Mouse (Mus musculus): ENCODE measurements around the gene Unc5cl. TPM values are rescaled to one million over a fixed set of nuclear protein-coding genes. Genes with fewer than 3 reads are reported as not detected.

The Unc5cl gene
- polyA plus RNA-seq, 1 experiment from 2014 or later, result 0.51 TPM

DNA sequence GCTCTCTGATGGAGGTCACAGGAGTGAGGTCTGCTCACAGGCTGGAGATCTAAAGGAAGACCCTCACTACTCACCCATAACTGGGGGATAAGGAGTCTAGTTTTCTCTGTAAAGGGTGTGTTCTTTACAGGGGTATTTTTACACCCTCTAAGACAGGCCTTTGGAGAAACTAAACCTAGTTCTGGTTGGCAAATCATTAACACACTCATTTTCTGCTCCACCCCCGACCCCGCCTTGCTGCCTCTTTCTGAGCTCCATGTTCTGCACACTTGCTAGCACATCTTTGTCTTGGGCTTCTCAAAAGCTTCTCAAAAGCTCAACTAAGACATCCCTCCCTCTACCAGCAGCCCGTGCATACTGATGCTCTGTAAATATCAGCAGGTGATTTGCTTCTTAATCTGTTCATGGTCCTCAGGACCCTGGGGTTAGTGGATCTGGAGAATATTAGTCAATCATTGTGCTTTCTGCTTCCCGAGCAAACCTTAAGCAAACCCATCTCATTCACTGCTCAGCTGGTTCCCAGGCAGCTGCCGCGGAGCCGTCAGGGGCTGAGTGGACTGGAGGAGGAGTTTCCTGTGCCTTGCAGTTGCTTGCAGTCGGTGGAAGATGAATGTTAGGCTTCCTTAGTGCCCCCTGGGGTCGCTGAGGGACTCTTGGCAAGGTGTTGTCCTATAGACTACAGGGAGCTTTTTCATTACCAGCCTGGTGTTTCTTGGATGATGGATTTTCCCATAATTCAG lies 101.7 kb downstream of the Unc5cl start:
- WGBS, result 45% methylated on average over 9 of the region's 9 CpGs

DNA sequence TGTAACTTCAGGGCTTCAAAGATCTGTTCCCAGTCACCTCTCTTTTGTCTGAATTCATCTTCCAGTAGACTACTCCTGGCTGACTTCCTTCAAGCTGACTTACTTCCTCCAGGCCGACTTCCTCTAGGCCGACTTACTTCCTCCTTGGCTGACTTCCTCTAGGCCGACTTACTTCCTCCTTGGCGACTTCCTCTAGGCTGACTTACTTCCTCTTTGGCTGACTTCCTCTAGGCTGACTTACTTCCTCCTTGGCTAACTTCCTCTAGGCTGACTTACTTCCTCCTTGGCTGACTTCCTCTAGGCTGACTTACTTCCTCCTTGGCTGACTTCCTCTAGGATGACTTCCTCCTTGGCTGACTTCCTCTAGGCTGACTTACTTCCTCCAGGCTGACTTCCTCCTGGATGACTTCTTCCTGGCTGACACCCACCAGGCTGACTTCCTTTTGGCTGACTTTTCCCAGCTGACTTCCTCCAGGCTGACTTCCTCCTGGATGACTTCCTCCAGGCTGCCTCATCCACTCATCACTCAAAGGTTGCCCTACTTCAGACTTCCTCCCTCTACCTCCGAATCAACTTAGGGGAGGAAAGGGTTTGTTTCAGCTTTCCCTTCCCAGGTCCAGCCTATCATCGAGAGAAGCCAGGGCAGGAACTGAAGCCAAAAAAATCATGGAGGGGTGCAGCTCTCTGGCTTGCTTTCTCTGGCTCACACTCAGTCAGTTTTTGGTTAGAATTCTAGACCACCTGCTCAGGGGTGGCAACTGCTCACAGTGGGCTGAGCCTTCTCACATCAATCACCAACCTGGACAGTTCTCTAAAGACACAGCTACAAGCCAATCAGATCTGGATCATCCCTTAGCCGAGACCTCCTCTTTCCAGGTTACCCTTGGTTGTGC lies 103.4 kb downstream of the Unc5cl start:
- WGBS, result 91% methylated on average over 7 of the region's 7 CpGs
- H3K36me3 ChIP-seq (replicated peaks), result no peaks in the 10 kb centered on the region
- 0 out of 2 replicates have a peak, but pooled peaks cover 4% of the 10 kb centered on the region for H3K4me1 ChIP-seq
- H3K4me3 ChIP-seq, result no peak overlapping the region
- no peak for DNase-seq (ENCODE audit: low spot score)
- H3K9me3 ChIP-seq, result no peaks in the 10 kb centered on the region
- H3K27ac ChIP-seq (replicated peaks), result no peak overlapping the region
- H3K27me3 ChIP-seq (replicated peaks; ENCODE audit: low read depth, poor library complexity, severe bottlenecking), result no peaks in the 10 kb centered on the region

More for the DNA sequence above, 101.7 kb downstream of the Unc5cl start:
- DNase-seq (ENCODE audit: low spot score), result no peak
- Histone ChIP-seq H3K4me3 (no peak overlapping the region), H3K4me1 (0 out of 2 replicates have a peak, but pooled peaks cover 4% of the 10 kb centered on the region), H3K9me3 (no peaks in the 10 kb centered on the region), H3K27ac (replicated peaks) (no peak overlapping the region), H3K36me3 (replicated peaks) (no peaks in the 10 kb centered on the region), H3K27me3 (replicated peaks; ENCODE audit: low read depth, poor library complexity, severe bottlenecking) (no peaks in the 10 kb centered on the region)

DNA sequence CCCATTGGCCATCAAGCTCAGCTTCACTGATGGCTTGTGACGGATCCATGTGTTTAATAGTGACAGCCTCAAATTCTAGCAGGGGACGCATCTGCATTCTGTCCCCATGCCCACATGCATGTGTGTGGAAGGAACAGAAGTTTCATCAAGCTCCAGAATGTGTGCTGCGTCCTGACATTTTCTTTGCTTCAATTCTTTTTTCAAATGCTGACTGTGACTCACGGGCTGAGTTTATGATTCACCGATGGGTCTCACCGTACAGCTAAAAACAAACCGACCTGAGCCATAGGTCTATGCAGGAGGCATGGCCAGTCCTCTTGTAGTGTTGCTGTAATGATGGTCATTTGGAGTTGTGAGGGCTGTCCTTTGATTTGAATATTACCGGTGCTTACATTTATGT lies 110.2 kb downstream of the Unc5cl start:
- H3K36me3 ChIP-seq (replicated peaks), result no peaks in the 10 kb centered on the region
- no peaks in the 10 kb centered on the region for H3K9me3 ChIP-seq
- no peak overlapping the region for H3K4me3 ChIP-seq
- no peak for DNase-seq (ENCODE audit: low spot score)
- H3K27me3 ChIP-seq (replicated peaks; ENCODE audit: low read depth, poor library complexity, severe bottlenecking), result no peaks in the 10 kb centered on the region
- 94% methylated on average over 8 of the region's 8 CpGs for WGBS
- H3K27ac ChIP-seq (replicated peaks), result no peak overlapping the region
- H3K4me1 ChIP-seq, result no peaks in the 10 kb centered on the region

DNA sequence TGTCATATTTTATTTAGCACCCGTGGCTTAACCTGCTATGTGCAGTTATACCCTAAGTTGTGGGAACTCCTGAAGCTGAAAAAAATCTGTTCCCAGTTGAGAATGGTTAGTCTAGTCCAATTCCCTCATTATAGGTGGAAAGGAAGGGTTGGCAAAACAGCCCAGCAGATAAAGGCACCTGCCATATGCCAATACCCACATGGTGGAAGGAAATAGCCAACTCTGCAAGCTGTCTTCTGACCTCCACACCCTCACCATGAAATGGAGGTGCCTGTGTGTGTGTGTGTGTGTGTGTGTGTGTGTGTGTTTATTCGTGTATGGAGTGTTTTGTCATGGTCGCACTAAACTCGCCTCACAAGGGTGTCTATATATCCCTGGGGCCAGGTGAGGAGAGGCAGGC lies 115.0 kb downstream of the Unc5cl start:
- Histone ChIP-seq H3K36me3 (replicated peaks) (no peaks in the 10 kb centered on the region), H3K4me3 (no peak overlapping the region), H3K9me3 (no peaks in the 10 kb centered on the region), H3K4me1 (no peaks in the 10 kb centered on the region), H3K27me3 (replicated peaks; ENCODE audit: low read depth, poor library complexity, severe bottlenecking) (no peaks in the 10 kb centered on the region), H3K27ac (replicated peaks) (no peak overlapping the region)
- 89% methylated on average over 4 of the region's 4 CpGs for WGBS
- no peak for DNase-seq (ENCODE audit: low spot score)

DNA sequence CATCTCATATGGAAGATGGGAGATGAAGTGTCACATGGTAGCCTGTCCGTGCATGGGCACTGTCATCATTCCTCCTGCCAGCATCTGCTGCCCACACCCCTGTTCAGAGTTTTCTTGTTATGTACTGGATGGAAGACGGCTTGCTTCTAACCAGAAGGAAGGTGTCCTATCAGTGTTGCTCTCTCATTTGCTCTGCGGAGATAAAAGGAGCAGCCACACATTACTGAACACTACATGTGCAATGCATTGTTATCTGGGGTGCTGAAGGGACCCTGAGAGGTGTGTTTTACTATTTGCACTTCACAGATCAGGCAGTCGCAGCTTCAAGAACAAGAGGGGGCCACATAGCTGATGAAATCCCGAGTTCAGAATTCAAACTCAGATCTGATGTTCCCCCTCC lies 126.5 kb downstream of the Unc5cl start:
- H3K36me3 ChIP-seq (replicated peaks), result no peaks in the 10 kb centered on the region
- 85% methylated on average over 5 of the region's 5 CpGs for WGBS

DNA sequence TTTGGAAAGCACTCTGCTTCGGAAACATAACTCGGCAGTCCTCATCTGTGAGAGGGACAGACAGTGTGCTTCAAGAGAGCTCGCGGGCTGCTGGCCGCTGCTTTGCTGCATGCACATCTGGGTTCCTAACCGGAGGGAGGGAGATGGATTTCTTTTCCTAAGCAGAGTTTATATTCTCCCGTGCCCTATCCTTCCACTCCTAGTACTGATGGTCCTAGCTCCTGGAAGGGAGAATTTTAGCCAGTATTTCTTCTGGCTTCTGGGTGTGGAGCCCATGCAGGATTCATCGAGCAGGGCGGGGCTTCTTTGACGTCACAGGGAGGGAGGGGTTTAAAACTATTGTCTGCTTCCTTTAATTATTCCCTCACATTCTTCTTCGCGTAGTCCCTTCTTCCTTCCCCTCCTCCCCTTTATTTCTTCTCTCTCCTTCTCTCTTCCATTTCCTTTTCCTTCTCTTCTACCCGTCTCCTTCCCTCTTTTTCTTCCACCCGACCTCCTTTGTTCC lies 127.8 kb downstream of the Unc5cl start:
- WGBS, result 49% methylated on average over 14 of the region's 14 CpGs
- no peaks in the 10 kb centered on the region for H3K36me3 ChIP-seq (replicated peaks)
- peak; percentile 14 for DNase-seq (ENCODE audit: low spot score)
- H3K27me3 ChIP-seq (replicated peaks; ENCODE audit: low read depth, poor library complexity, severe bottlenecking), result no peaks in the 10 kb centered on the region; the same call in 1 of the 2 replicates
- no peak overlapping the region for H3K27ac ChIP-seq (replicated peaks)
- peak overlapping the region; percentile 32; the same call in 1 of the 2 replicates for H3K4me3 ChIP-seq
- H3K4me1 ChIP-seq, result peaks cover 10% of the 10 kb centered on the region; the same call in 1 of the 2 replicates
- H3K9me3 ChIP-seq, result no peaks in the 10 kb centered on the region

More for the DNA sequence above, 126.5 kb downstream of the Unc5cl start:
- H3K27ac ChIP-seq (replicated peaks), result no peak overlapping the region
- H3K27me3 ChIP-seq (replicated peaks; ENCODE audit: low read depth, poor library complexity, severe bottlenecking), result no peaks in the 10 kb centered on the region; the same call in 1 of the 2 replicates
- H3K4me1 ChIP-seq, result peaks cover 8% of the 10 kb centered on the region; the same call in 1 of the 2 replicates
- no peak for DNase-seq (ENCODE audit: low spot score)
- H3K9me3 ChIP-seq, result no peaks in the 10 kb centered on the region
- no peak overlapping the region for H3K4me3 ChIP-seq

DNA sequence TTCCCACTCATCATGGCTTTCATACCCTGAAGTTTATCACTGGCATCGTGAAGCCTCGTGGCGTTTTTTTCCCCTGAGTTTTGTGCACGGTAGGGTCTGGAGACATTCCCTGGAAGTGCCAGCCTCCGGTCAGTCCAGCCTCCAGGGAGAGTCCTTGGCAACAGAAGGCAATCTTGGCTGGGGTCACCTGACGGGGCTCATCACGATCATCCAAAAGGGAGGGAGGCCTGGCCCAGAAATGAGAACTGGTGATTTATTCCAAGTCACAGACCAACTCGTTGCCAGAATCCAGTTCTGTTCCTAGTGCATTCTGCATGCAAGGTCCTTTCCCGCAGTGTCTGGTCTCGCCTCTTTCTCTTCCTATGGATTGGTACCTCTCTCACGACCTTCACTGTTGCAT lies 128.7 kb downstream of the Unc5cl start:
- no peak for DNase-seq (ENCODE audit: low spot score)
- WGBS, result 66% methylated on average over 11 of the region's 11 CpGs
- no peaks in the 10 kb centered on the region for H3K9me3 ChIP-seq
- H3K4me3 ChIP-seq, result no peak overlapping the region
- no peak overlapping the region; the same call in 1 of the 2 replicates for H3K27ac ChIP-seq (replicated peaks)
- H3K36me3 ChIP-seq (replicated peaks), result no peaks in the 10 kb centered on the region
- no peaks in the 10 kb centered on the region; the same call in 1 of the 2 replicates for H3K27me3 ChIP-seq (replicated peaks; ENCODE audit: low read depth, poor library complexity, severe bottlenecking)
- H3K4me1 ChIP-seq, result peaks cover 10% of the 10 kb centered on the region; the same call in 1 of the 2 replicates

DNA sequence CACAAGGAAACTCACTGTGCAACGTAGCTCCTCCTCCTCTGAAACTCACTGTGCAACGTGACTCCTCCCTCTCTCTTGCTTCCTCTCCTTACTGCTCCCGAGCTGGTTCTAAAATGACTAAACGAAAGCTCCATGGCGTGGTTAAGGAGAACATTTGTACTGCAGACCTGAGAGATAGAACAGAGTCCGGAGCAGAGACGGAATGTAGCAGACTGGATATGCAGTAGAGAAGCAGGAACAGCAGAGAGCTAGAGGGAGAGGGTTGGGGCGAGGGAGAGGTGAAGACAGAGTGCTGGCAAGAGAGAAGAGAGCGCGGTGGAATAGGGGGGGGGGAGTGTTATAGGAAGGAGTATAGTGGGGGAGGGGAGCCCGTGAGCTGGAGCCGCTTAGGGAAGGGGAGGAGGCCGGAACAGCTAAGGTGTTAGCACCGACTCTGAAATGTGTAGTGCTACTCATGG lies 131.2 kb downstream of the Unc5cl start:
- Histone ChIP-seq H3K4me1 (peaks cover 10% of the 10 kb centered on the region; the same call in 1 of the 2 replicates), H3K36me3 (replicated peaks) (no peaks in the 10 kb centered on the region), H3K27me3 (replicated peaks; ENCODE audit: low read depth, poor library complexity, severe bottlenecking) (no peaks in the 10 kb centered on the region; the same call in 1 of the 2 replicates), H3K4me3 (peak overlapping the region; percentile 47), H3K9me3 (no peaks in the 10 kb centered on the region), H3K27ac (replicated peaks) (peak overlapping the region; percentile 65; the same call in 1 of the 2 replicates)
- peak; percentile 60 for DNase-seq (ENCODE audit: low spot score)
- 8% methylated on average over 14 of the region's 14 CpGs for WGBS

DNA sequence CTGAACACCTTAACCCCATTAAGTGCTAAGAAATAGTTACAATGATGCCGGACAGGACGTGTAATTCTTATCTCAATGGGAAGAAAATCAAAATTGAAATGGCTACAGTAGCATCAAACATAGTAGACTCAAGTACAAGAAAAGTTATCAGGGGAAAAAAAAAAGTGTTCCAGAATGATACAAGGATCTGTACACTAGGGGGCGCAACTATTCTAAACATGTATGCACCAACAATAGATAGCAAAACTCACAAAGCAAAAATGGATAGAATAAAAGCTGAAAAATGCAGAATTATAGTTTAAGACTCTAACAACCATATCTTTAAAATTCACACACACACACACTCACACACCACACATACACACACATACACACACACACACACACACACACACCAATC lies 134.0 kb downstream of the Unc5cl start:
- 0 out of 2 replicates have a peak, but pooled peaks cover 6% of the 10 kb centered on the region for H3K4me1 ChIP-seq
- H3K27me3 ChIP-seq (replicated peaks; ENCODE audit: low read depth, poor library complexity, severe bottlenecking), result no peaks in the 10 kb centered on the region
- 44% methylated on average over 3 of the region's 3 CpGs for WGBS

More for the DNA sequence above, 134.0 kb downstream of the Unc5cl start:
- Histone ChIP-seq H3K27ac (replicated peaks) (no peak overlapping the region), H3K36me3 (replicated peaks) (no peaks in the 10 kb centered on the region), H3K9me3 (no peaks in the 10 kb centered on the region), H3K4me3 (no peak overlapping the region)
- no peak for DNase-seq (ENCODE audit: low spot score)

Other genes with a start within 250 kb of the Unc5cl start
- gene Trem1, start 222.1 kb upstream of the Unc5cl start, polyA plus RNA-seq (2016; fragmentation: Nextera tagmentation; extraction: Ambion mirVana), result not detected in 2 replicates
- gene Trem3, start 207.1 kb upstream of the Unc5cl start, polyA plus RNA-seq (2016; fragmentation: Nextera tagmentation; extraction: Ambion mirVana), result not detected in 2 replicates
- gene Treml4, start 190.6 kb upstream of the Unc5cl start, polyA plus RNA-seq (2016; fragmentation: Nextera tagmentation; extraction: Ambion mirVana), result 0.11 and 0.16 TPM in 2 replicates
- gene Treml2, start 155.4 kb upstream of the Unc5cl start, polyA plus RNA-seq (2016; fragmentation: Nextera tagmentation; extraction: Ambion mirVana), result 0.28 and 0.40 TPM in 2 replicates
- gene B430306N03Rik, start 138.8 kb upstream of the Unc5cl start, polyA plus RNA-seq (2016; fragmentation: Nextera tagmentation; extraction: Ambion mirVana), result not detected in 2 replicates
- 0.59 and 2.5 TPM in 2 replicates for gene Trem2, start 108.5 kb upstream of the Unc5cl start, polyA plus RNA-seq (2016; fragmentation: Nextera tagmentation; extraction: Ambion mirVana)
- 1.0 and 2.2 TPM in 2 replicates for gene Treml1, start 95.0 kb upstream of the Unc5cl start, polyA plus RNA-seq (2016; fragmentation: Nextera tagmentation; extraction: Ambion mirVana)
- 25.4 and 26.6 TPM in 2 replicates for gene Nfya, start 45.0 kb upstream of the Unc5cl start, polyA plus RNA-seq (2016; fragmentation: Nextera tagmentation; extraction: Ambion mirVana)
- gene Oard1, start 44.9 kb upstream of the Unc5cl start, polyA plus RNA-seq (2016; fragmentation: Nextera tagmentation; extraction: Ambion mirVana), result 87.8 and 89.5 TPM in 2 replicates
- 0.61 and 1.2 TPM in 2 replicates for gene Apobec2, start 22.0 kb upstream of the Unc5cl start, polyA plus RNA-seq (2016; fragmentation: Nextera tagmentation; extraction: Ambion mirVana)
- 0.24 and 0.45 TPM in 2 replicates for gene Tspo2, start 3.4 kb upstream of the Unc5cl start, polyA plus RNA-seq (2016; fragmentation: Nextera tagmentation; extraction: Ambion mirVana)

Measured in embryonic facial prominence, embryonic 10.5 days (tissue).